In genomic region chr8:4267627-4268026, GRCm38 (mm10) we compare ENCODE assay signal across 9 mouse cellular contexts. TPM values are rescaled to one million over a fixed set of nuclear protein-coding genes. Genes with fewer than 3 reads are reported as not detected.
A peak's percentile ranks its signal among the peaks of the same experiment; 100 is the strongest.
DNase-seq lines count a peak whose midpoint lies in the region; ATAC-seq and TF ChIP-seq lines count a peak whose summit lies in the region.
"Had no signal": no experiment of that assay in that cellular context is flagged by ENCODE, and none has a peak within 500 bp of the region (broad histone marks: within the 10 kb centered on the region; RNA-seq: fewer than 3 reads in every experiment).

No protein-coding gene starts in this region.

- H3K9ac ChIP-seq in liver, adult 2 months (ENCODE audit: low read depth, low read length) = no peak overlapping the region
- no peak overlapping the region for H3K9ac ChIP-seq in neural tube, embryonic 13.5 days

- H3K27ac ChIP-seq in liver, adult 2 months (replicated peaks; ENCODE audit: insufficient read depth, low read depth, low read length) = no peak overlapping the region
- H3K27ac ChIP-seq in neural tube, embryonic 13.5 days (replicated peaks) = no peak overlapping the region
- H3K27ac ChIP-seq: macrophage had no signal

- peak; percentile 56 to 73; a peak in 3 of 4 replicates for ATAC-seq in hematopoietic stem cell, adult 5-6 weeks (replicated peaks in 1 of 2; ENCODE audit: insufficient read depth in 1 of 2, low FRiP score in 2 of 2, low TSS enrichment in 1 of 2, low read depth in 1 of 2, poor library complexity in 2 of 2, severe bottlenecking in 2 of 2)
- ATAC-seq in neural tube, embryonic 13.5 days (ENCODE audit: low read depth) = peak; percentile 40; the same call in 1 of the 2 replicates

- H3K79me2 ChIP-seq in liver, adult 2 months (ENCODE audit: control insufficient read depth, insufficient read depth, low read length) = no peaks in the 10 kb centered on the region

- intact Hi-C loops in heart, postnatal 36 days (cut with DNase I) = no loop called here

- no peak for DNase-seq in liver, adult 2 months (ENCODE audit: extremely low read depth, low read depth, low spot score)
- DNase-seq in liver = no peak
- peak; percentile 81 for DNase-seq in ZHBTc4 (ENCODE audit: low read depth, low spot score)
- no peak for DNase-seq in gastrocnemius, adult 8-10 months (ENCODE audit: low spot score in 2 of 2)
- no peak for DNase-seq in layer of hippocampus, adult 11-12 months (ENCODE audit: low spot score)
- DNase-seq in heart, postnatal 36 days = no peak

- TF ChIP-seq POLR2A in liver, adult 2 months (IDR thresholded peaks at IDR 0.05; ENCODE audit: extremely low read depth, insufficient read depth, low read length) = no peak

- no peak overlapping the region for H3K4me3 ChIP-seq in liver, adult 2 months (ENCODE audit: insufficient read depth, low read depth, low read length)
- H3K4me3 ChIP-seq in neural tube, embryonic 13.5 days = no peak overlapping the region

- TF ChIP-seq CTCF in liver, adult 2 months (IDR thresholded peaks at IDR 0.05; ENCODE audit: low read depth, low read length) = peak; percentile 59

- H3K4me2 ChIP-seq in neural tube, embryonic 13.5 days = no peak overlapping the region

- peaks cover 40% of the 10 kb centered on the region for H3K36me3 ChIP-seq in liver, adult 2 months (ENCODE audit: control insufficient read depth, insufficient read depth, low read length)
- peaks cover 98% of the 10 kb centered on the region for H3K36me3 ChIP-seq in neural tube, embryonic 13.5 days

- no peaks in the 10 kb centered on the region for H3K27me3 ChIP-seq in liver, adult 2 months (ENCODE audit: control insufficient read depth, insufficient read depth, low read length)
- no peaks in the 10 kb centered on the region for H3K27me3 ChIP-seq in neural tube, embryonic 13.5 days

- no peaks in the 10 kb centered on the region for H3K4me1 ChIP-seq in liver, adult 2 months (ENCODE audit: control insufficient read depth, insufficient read depth, low read length)
- no peaks in the 10 kb centered on the region for H3K4me1 ChIP-seq in neural tube, embryonic 13.5 days (replicated peaks)

- H3K9me3 ChIP-seq in neural tube, embryonic 13.5 days = no peaks in the 10 kb centered on the region

- 89% methylated on average over 15 of the region's 15 CpGs for WGBS in liver, adult 2 months
- 82% methylated on average over 15 of the region's 15 CpGs for WGBS in neural tube, embryonic 13.5 days

RNA-seq across cellular contexts. Expression of gene Timm44, which starts 8.1 kb away (rescaled TPM):
- 39.0 and 41.5 TPM in 2 replicates for total RNA-seq in liver, adult 2 months (2014; rRNA removed)
- polyA plus RNA-seq in liver, adult 2 months (2012; rRNA removed) = 51.6 and 61.2 TPM in 2 replicates
- 126 and 143 TPM in 2 replicates for total RNA-seq in hematopoietic stem cell, adult 5-6 weeks (2017)
- polyA plus RNA-seq in neural tube, embryonic 13.5 days (2015; fragmentation: Nextera tagmentation; extraction: Ambion mirVana) = 38.3 and 39.3 TPM in 2 replicates
- 10 to 100 TPM; 53.9 to 58.7 (median 54.8) TPM for total RNA-seq in gastrocnemius, adult 8-10 months (2022)
- 100 to 1,000 TPM; 107 to 126 TPM for total RNA-seq in heart, postnatal 36 days (2021)

RNA-seq across cellular contexts. Expression of gene Ctxn1, which starts 8.6 kb away (rescaled TPM):
- total RNA-seq in liver, adult 2 months (2014; rRNA removed) = 0.28 TPM in 1 of 2 replicates, not detected in the other
- polyA plus RNA-seq in liver, adult 2 months (2012; rRNA removed) = 0.98 and 2.0 TPM in 2 replicates
- total RNA-seq in hematopoietic stem cell, adult 5-6 weeks (2017) = 4.7 and 7.3 TPM in 2 replicates
- polyA plus RNA-seq in neural tube, embryonic 13.5 days (2015; fragmentation: Nextera tagmentation; extraction: Ambion mirVana) = 276 and 301 TPM in 2 replicates
- total RNA-seq in gastrocnemius, adult 8-10 months (2022) = under 1 TPM in 3 of 4 experiments, not detected in 1; 0.24 to 0.56 (median 0.27) TPM
- total RNA-seq in heart, postnatal 36 days (2021) = under 1 TPM; 0.57 to 0.97 TPM
- polyA plus RNA-seq: macrophage had no signal

RNA-seq across cellular contexts. Expression of gene Snapc2, which starts 14.7 kb away (rescaled TPM):
- total RNA-seq in liver, adult 2 months (2014; rRNA removed) = 6.7 and 8.7 TPM in 2 replicates
- polyA plus RNA-seq in liver, adult 2 months (2012; rRNA removed) = 18.8 and 22.2 TPM in 2 replicates
- 12.8 and 13.9 TPM in 2 replicates for total RNA-seq in hematopoietic stem cell, adult 5-6 weeks (2017)
- polyA plus RNA-seq in neural tube, embryonic 13.5 days (2015; fragmentation: Nextera tagmentation; extraction: Ambion mirVana) = 58.5 and 59.0 TPM in 2 replicates
- 10 to 100 TPM; 10.5 to 11.7 (median 11.5) TPM for total RNA-seq in gastrocnemius, adult 8-10 months (2022)
- 10 to 100 TPM; 15.6 to 16.4 TPM for total RNA-seq in heart, postnatal 36 days (2021)

RNA-seq across cellular contexts. Expression of gene Tgfbr3l, which starts 19.6 kb away (rescaled TPM):
- total RNA-seq in liver, adult 2 months (2014; rRNA removed) = 3.2 and 4.2 TPM in 2 replicates
- 18.2 and 35.1 TPM in 2 replicates for polyA plus RNA-seq in liver, adult 2 months (2012; rRNA removed)
- 1.6 and 6.0 TPM in 2 replicates for total RNA-seq in hematopoietic stem cell, adult 5-6 weeks (2017)
- polyA plus RNA-seq in neural tube, embryonic 13.5 days (2015; fragmentation: Nextera tagmentation; extraction: Ambion mirVana) = 3.3 and 7.0 TPM in 2 replicates
- total RNA-seq in gastrocnemius, adult 8-10 months (2022) = 1 to 10 TPM in 3 of 4 experiments, under 1 TPM in 1; 0.82 to 3.6 (median 1.7) TPM
- 1 to 10 TPM; 2.5 to 3.9 TPM for total RNA-seq in heart, postnatal 36 days (2021)

RNA-seq across cellular contexts. Expression of gene Gm49320, which starts 29.0 kb away (rescaled TPM):
- 0.07 TPM in 1 of 2 replicates, not detected in the other for total RNA-seq in liver, adult 2 months (2014; rRNA removed)
- 0.17 and 2.3 TPM in 2 replicates for polyA plus RNA-seq in liver, adult 2 months (2012; rRNA removed)
- total RNA-seq in hematopoietic stem cell, adult 5-6 weeks (2017) = 1.3 TPM in 1 of 2 replicates, not detected in the other
- 1.6 and 1.9 TPM in 2 replicates for polyA plus RNA-seq in neural tube, embryonic 13.5 days (2015; fragmentation: Nextera tagmentation; extraction: Ambion mirVana)
- total RNA-seq in gastrocnemius, adult 8-10 months (2022) = not detected
- under 1 TPM in 1 of 2 experiments, not detected in 1; 0.44 TPM for total RNA-seq in heart, postnatal 36 days (2021)
